Mouse (Mus musculus): ENCODE results near the gene Unc93b1.
A peak's percentile ranks its signal among the peaks of the same experiment; 100 is the strongest.

The Unc93b1 gene

DNA sequence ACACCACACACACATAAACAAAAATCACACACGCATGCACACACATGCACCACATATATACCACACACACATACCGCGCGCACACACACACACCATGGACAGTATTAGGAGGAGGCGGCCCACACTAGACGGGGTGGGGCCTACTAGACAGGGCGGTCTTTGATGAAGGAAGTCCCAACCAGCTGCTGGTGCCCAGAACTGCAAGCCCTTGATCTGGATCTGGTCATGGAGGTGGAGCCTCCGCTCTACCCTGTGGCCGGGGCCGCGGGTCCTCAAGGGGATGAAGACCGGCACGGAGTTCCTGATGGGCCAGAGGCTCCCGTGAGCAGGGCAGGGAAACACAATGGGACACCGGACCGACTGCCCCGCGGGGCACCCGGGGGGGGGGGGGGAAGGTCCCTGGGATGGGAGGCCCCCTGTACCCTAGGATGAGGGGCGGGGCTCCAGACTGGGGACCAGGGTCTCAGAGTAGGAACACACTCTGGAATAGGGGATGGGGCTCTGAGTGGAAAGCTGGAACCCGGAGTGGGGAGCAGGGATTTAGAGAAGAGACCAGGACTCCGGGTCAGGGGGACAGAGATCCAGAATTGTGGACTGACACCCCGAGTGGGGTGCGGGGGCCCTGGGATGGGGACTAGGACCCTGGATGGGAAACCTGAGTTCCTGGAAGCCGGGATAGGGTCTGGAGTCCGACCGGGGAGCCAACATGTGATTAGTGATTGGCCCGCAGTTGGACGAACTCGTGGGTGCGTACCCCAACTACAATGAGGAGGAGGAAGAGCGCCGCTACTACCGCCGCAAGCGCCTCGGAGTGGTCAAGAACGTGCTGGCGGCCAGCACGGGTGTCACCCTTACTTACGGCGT lies at the start of gene Unc93b1:
Gene Unc93b1, plus strand, starts transcription at position 155 of the 864 bp plus-strand sequence.
- DNase-seq (ENCODE audit: low read depth, low spot score) = peak; percentile 91

DNA sequence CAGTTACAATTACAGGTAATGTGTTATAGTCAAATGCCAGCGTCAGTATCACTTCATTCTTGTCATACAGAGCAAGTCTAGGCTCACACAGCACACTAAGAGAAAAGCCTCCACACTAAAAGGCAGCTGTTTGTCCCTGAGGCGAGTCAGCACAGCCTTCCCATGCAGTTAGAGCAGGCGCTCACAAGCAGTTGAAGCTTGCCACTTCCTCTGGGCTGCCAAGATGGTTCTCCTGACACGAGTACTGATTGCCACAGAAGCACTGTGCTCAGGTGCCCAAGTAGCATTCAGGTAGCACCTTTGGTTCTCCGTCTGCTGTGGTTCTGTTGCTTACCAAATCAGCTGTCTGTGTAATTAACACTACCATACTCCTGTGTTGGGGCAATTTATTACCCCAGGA lies 45.9 kb upstream of the Unc93b1 start:
- no peak for DNase-seq (ENCODE audit: low read depth, low spot score)

DNA sequence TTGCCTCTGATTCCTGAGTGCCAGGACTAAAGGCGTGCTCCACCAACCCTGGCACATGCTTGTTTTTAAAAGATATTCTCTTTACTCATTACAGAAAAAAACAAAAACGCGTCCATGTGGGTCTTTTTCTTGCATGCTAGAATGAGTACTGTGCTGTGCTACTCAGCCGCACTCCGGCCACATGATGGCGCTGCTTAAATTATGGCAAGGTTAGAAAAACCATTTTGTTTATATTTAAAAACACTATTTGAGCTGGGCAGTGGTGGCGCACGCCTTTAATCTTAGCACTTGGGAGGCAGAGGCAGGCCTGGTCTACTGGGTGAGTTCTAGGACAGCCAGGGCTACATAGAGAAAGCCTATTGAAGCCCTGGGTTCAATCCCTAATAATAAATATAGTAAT lies 44.8 kb upstream of the Unc93b1 start:
- DNase-seq (ENCODE audit: low read depth, low spot score) = peak; percentile 48

DNA sequence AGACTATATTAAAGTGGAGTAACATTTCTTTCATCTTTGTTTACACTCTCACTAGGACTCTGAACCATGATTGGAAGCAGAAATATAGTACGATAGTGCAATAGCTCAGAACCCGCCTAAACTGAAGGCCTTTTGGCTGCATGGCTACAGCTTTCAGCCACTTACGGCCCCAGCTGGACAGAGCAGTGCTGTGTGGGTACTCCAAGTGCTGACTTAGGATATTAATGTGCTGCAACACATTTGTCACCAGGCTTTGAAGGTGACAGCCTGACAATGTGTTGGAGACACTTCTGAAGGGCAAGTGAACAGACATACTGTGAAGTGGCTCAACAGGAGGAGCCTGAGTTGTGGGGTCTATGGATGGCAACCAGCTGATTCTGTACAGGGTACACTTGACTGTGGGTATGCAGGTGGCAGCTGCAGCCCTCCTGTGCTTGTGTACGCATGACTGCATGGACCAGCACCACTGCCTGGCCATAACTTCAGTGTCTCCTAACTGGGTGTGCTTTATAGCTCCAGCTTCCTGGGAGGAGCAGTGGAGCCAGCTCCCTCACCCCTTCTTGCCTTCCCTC lies 41.4 kb upstream of the Unc93b1 start:
- DNase-seq (ENCODE audit: low read depth, low spot score) = no peak

DNA sequence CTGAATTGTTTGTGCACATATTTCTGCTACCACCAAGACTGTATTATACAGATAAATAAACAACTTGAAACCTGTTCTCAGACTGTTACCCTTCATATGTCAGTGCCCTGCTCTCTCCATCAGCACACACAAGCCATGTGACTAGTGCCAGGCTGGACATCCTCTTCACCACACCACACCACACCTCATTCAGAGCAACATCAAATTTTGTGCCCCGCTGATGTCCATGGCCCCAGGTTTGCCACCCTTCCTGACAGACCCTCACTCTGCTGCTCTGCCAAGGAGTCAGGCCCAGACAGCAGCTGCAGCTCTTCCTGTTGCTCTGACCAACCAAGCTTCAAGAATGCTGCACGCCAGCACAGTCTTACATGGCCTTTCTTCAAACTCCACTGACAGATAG lies 40.7 kb upstream of the Unc93b1 start:
- no peak for DNase-seq (ENCODE audit: low read depth, low spot score)

DNA sequence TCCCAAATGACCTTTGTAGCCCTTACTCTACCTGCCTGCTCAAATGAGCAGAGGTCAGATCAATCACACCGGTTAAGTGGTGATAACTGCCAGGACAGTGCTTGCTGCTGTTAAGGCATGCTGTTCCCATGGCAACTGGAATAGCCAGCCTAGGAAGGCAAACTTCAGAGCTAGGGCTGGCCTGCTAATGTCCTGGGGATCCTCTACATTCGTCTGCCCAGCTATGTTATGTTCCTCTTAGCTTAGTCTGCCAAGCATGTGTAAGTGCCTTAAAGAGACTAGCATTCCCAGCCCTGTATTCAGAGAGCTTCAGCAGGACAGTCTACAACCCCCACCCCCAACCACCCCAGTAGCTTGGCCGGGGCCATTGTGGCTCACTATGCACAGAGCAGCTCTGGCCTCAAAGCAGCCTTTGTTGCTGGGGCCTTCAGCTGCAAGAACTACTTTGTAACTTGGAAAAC lies 39.8 kb upstream of the Unc93b1 start:
- DNase-seq (ENCODE audit: low read depth, low spot score) = no peak

DNA sequence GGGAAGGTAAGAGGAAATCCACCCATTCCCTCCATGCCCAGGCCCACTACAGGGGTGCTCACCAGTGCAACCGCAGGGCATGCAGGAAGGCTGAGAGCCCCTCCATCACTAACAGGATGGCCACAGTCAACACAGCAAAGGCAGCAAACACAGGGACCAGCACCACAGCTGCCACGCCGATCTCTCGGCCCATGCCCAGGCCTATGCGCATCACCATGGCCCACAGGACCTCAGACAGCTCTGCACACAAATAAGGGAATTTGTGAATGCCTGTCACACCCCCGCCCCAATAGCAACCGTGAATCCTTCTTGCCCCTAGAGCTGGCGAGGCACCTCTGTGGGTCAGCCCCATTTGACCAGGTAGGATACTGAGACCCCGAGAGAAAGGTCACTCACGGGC lies 38.8 kb upstream of the Unc93b1 start:
- DNase-seq (ENCODE audit: low read depth, low spot score) = no peak

DNA sequence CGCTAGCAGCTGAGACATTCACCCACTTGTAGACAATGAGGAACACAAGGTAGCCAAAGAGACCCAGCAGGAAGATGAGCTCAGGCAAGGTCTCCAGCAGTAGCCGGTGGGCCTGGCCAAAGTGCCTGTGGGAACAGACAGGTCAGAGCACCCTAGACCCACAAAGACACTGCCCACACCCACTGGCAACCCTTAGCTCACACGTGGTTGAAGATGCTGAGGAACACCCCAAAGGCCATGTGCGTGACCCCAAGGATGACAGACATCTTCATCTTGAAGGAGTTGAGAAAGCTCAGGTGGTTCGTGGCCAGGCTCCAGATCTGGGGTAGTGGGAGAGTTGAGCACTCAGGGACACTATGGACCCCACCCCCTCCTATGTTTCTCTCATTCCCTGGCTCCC lies 37.4 kb upstream of the Unc93b1 start:
- no peak for DNase-seq (ENCODE audit: low read depth, low spot score)

DNA sequence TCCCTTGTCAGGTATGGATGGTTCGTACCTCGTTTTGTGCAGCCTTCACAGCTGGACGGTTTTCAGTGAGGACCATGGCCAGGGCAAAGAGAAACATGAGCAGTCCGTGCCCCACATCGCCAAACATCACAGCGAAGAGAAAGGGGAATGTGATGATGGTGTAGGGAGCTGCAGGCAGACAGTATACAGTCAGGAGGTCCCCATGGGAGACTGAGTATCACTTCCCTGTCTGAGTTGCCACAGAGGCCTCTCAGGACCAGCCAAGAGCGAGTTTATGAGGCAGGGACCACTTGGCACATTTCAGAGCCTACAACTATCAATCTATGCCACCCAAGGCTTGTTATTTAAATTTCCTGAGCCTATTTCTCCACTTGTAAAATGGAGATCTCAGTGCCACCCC lies 36.0 kb upstream of the Unc93b1 start:
- peak; percentile 73 for DNase-seq (ENCODE audit: low read depth, low spot score)

DNA sequence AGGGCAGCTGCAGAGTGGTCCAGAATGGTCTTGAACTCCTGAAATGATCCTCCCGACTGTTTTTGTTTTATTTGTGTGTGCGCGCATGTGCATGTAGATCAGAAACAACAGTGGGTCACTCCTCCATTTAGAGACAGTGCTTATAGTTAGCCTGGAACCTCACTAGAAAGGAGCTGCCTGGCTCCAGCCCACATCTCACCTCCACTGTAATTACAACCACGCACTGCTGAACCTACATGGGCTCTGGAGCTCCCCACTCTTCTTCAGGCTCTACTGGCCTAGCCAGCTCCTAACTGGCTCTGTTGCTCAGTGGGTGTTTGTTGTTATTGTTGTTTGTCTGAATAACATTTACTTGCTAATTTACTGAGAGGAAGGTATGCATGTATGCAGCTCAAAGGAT lies 35.4 kb upstream of the Unc93b1 start:
- DNase-seq (ENCODE audit: low read depth, low spot score) = no peak

DNA sequence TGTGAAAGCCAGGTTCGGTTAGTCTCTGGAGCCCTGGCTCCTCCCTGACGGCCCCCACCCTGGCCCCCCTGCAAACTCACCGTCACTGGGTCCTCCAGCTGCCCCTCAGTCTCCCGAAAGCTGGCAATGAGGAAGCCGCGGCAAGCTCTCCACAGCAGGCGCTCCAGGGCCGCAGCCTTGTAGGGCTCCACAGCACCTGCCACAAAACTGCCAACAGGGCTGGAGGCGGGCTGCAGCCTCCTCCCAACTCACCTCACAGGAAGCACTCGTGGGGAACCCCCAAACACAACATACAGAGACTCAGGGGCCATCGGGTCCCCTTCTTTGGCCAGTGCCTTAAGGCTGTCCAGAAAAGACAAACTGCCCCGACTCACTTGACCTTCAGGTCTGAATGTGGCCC lies 32.0 kb upstream of the Unc93b1 start:
- DNase-seq (ENCODE audit: low read depth, low spot score) = no peak

DNA sequence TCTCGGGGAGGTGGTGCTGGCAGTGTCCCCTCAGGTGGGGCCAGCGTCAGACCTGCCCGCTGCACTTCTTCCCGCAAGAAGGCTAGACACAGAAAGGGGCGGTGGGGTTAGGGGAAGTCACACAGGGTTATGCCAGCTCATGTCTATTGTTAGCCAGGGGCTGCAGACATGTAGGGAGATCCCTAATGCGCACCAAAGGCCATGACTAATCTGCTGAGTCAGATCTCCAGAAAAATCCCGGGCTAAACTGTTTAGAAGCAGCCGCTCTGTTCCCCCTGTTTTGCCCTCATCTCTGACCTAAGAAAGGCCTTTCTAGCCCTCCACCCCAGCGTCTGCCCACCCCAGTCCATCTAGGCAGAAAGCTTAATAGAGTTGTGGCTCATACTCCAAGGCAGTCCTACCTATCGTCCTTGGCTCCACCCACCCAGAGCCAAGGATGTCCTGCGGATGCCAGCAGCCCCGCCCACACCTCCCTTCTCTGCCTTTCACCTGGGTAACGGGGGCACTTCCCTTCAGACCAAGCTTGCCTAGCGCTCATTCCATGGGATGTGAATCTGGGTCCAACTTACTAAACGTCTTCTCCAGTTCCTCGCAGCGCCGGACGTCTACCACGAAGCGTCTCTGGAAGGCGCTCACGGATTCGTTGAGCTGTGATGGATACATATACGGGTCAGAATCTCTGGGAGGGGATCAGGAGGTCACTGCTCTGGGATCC lies 31.2 kb upstream of the Unc93b1 start:
- DNase-seq (ENCODE audit: low read depth, low spot score) = no peak

DNA sequence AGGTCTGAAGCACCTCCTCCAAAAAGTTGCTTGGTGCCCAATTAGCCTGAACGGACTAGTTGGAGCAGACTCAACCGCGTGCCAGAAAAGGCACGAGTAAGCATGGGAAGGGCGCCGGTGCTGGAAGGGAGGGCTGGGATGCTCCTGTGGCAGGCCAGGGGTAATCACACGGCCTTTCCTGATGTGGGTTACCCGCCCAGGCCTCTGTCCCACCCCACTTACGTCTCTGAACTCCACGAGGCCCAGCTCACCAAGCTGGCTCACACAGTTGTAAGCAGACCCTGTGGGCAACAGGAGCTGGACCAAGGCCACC lies 30.7 kb upstream of the Unc93b1 start:
- no peak for DNase-seq (ENCODE audit: low read depth, low spot score)

DNA sequence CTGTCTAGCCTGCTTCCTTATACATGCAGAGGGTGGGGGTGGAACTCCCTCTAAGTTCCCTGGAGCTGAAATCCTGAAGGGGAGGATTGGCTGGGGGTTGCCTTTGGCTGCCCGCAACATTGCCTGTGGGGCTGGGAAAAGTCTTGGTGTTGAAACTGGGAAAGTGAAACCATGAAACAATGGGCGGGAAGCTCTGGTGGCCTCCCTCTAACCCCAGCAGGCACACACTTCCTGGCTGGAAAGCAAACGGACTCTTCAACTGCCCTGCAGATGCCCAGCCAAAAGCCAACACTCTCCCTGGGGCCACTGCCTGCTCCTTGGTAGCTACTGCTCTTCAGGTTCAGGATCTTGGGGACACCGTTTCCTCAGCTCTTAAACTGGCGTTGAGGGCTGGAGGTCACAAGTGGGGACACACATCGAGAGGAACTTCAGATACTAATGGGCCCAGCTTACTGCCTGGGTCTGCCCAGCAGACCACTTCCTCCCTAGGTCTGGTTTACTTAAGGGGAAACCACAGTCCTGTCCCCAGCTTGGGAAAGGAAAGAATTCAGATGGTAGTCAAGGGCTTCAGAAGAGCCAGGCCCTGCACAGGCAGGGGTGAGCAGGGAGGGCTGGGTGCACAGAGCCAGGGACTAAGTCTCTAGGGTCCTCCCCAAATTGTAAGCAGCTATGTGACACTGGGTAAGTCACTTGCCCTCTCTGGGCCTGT lies 29.6 kb upstream of the Unc93b1 start:
- DNase-seq (ENCODE audit: low read depth, low spot score) = peak; percentile 52

DNA sequence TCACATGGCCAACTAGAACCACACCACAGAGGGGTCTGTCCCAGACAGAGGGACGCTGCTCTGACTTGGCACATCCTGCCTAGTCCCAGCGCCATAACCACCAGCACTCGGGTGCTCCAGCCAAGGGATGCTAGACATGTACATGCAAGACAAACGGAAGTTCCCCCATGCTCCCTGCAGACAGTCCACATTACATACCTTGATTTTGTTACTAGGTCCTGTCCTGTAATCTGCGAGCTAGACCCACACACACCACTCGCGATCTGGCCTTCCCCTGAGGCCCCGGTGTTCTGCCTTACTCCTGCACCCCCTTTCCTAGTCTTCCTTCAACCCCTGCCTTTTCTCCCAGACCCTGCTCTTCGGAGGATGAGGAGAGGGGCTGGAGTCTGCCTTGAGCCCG lies 28.7 kb upstream of the Unc93b1 start:
- peak; percentile 58 for DNase-seq (ENCODE audit: low read depth, low spot score)

DNA sequence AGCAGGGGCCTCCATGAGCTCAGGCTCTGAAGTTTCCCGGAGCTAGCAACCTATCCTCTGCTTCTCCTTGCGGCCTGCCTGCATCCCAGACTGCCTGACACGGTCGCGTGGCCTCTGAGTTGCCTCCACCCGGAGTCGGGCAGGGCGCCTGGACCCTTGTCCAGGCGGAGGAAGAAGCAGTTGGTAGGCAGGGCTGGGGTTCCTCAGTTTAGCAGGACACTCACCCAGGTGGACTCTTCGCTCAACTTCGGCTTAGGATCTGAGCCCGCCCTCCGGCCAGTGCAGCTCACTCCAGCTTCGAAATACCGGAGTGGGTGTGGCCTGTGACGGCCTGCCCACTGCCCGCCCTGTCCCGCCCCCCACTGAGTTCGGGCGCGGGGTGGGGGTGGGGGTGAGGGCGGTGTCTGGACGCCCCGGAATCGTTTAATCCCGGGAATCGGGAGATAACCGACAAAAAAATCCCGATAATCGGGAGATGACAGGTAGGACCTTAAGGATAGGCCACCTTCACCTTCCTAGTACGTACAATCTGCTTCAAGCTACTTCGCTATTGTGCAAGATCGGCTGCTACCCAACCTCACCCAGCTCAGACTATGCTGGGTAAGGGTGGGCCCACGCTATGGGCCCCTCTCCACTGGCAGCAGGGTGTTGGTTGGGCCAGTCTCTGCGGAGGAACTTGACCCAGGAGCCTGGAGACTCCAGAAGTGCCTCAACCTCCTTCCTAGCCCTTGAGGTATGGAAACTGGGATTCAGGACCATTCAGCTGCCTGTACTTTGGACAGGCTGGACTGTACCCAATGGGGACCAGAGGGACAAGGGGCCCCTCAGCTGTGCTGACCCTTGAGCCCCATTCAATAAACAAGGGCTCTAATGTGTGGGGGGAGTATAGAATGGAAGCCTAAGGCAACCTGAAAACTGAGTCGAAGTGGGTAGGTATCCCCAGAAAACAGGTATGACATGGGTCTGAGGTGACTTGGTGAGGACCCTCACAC lies 27.9 kb upstream of the Unc93b1 start, which contains the start of gene Tcirg1:
Gene Tcirg1, minus strand, starts transcription at position 339 of the 992 bp plus-strand sequence.
- DNase-seq (ENCODE audit: low read depth, low spot score) = peak; percentile 89

DNA sequence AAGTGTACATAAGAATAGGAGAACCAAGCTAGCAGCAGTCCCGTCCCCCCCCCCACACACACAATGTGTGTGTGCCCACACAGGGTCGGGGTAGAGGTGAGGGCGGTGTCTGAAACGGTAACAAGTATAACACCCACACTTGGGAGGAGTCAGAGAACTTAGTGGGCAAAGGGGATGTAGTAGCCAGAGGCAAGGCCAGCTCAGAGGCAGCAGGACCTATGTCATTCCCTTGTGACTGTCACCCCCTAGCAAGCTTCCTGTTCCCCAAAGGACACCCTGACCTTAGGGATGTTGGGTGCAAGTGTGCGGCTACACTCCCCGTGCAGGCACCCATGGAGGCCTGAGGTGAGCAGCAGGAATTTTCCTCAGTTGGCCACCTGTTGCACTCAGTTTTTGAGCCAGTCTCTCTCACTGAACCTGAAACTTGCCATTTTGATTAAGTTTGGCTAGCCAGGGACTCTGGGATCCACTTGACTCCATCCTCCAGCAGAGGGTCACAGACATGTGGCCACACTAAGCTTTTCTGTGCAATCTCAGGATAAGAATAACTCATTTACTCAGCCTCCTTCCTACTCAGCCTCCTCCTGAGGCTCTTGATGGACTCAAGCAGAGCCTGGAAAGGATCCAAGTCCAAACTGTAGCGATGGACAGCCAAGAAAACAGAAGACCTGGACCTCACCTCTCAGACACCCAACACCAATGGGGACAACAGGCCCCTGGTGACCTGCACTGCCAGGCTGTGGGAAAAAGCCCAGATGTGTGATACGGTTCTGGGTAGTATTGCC lies 26.9 kb upstream of the Unc93b1 start:
- no peak for DNase-seq (ENCODE audit: low read depth, low spot score)

DNA sequence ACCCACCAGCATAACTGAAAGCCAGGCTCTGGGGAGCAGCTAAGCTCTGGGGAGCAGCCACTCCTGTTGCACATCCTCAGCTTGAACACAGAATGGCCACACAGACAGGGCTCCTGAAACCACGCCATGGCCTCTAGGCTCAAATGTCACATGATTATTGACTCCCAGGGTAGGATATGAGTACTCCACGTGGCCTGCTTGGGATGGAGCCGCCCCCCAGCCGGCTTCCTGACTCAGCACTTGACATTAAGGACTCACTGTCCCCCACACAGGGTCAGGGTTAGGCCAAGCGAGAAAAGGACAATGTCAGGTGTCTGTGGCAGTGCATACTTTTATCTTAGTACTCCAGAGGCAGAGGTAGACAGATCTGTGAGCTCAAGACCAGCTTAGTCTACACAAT lies 24.8 kb upstream of the Unc93b1 start:
- no peak for DNase-seq (ENCODE audit: low read depth, low spot score)

DNA sequence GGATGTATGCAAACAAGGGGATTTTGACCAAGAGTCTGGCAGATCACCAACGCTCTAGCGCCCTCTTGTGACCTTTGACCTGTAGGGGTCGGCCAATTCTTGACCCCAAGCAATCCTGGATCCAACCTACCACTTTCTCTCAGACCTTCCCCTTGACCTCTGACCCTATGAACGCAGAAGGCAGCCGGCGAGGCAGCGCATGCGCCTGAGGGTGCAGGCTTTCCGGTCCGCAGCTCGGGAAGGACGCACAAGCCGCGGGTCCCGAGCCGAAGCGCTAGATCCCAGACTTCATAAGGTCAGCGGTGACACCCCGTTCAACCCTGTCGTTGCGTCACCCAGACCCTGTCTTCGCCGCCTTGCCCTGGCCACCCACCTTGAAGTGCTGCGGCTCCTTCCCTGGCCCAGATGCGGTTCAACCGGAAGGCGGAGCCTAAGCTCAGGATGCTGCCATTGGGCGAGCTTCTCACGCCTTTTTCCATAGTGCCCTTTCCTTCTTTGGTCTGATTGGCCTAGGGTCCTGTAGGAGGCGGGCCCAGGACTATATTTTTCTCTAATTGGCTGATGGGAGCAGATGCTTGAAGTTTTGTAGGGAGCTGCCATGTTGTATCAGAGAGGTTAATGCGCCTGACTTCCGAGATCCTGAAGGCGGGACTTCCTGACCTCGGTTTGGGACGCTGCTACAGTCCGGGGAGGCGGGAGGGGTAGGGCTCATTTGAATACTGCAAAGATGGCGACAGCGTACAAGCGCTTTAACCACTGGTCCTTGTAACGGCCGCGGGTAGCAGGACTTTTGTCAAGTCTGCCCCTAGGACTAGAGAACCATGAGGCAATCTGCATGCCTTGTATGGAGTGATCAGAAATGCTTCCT lies 22.4 kb upstream of the Unc93b1 start, which contains the start of gene Ndufs8:
Gene Ndufs8, minus strand, starts transcription at position 438 of the 868 bp plus-strand sequence.
- peak; percentile 97 for DNase-seq (ENCODE audit: low read depth, low spot score)

Measured in A20 (cell line).